Mouse (Mus musculus): ENCODE measurements at regions not wholly inside any gene's neighbourhood (a gene's known extent, or its start where the extent isn't known, plus 50 kb on each side); places are given as distances from the start of the nearest gene placed in this dataset.

DNA sequence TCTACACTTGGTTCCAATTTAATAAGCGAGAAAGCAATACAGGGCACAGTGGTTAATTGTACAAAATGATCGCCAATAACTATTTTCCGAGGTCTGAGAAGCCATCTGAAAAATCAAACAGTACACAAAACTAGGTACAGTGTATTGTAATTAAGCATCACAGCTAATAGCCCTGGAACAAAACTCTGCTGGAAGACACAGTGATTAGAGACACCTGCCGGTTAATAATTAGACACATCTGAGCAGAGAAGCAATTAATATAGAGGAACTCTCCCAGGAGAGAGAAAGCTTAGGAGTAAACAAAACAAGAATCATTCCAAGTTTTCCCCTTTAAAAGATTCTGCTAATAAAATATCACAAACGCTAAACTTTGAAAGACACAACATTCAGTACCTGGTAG is 136.7 kb upstream of the Robo2 start:
- TF ChIP-seq CTCF (IDR thresholded peaks at IDR 0.05; ENCODE audit: borderline replicate concordance, insufficient read depth, low read depth, low read length) (no peak), POLR2A (IDR thresholded peaks at IDR 0.05; ENCODE audit: borderline replicate concordance, insufficient read depth, low read length) (no peak)

All from cerebellum, adult 2 months (tissue).